Mouse (Mus musculus) heart, postnatal 0 days (tissue): ENCODE results near the gene Map3k11.

Source experiments
- CTCF ChIP-seq: IDR thresholded peaks from 2 replicates; pipeline ENCODE4 v1.5.1; 2016; ENCODE audit warnings: antibody characterized with exemption, control low read depth, low read depth
- EP300 ChIP-seq: IDR thresholded peaks from 2 replicates; pipeline ENCODE4 v1.6.1; 2016; ENCODE audit warnings: antibody characterized with exemption, low read depth

GRCm38 (mm10) chr19:5653969-5654719, 34.4 kb upstream of the Map3k11 start:
- TF ChIP-seq CTCF: no peak
- TF ChIP-seq EP300: no peak
